Mouse (Mus musculus) T-cell, adult 2 months (primary cell): ENCODE data around the gene Asb5.
"Not testable (repeated sequence)": the region's sequence is repeated elsewhere in the genome, so short reads cannot be mapped to it uniquely, and the experiment has no call there.

Experiments used
- DNase-seq: peaks from one replicate; pipeline ENCODE4 v3.0.0; 2022; ENCODE audit warnings: low spot score

Gene Asb5

GRCm38 (mm10) chr8:54537285-54537684, 7.9 kb downstream of the Asb5 start:
- no peak for DNase-seq

- no peak for DNase-seq
These were observed 12.0 kb downstream of the Asb5 start for GRCm38 (mm10) chr8:54541331-54541730.

- no peak for DNase-seq
These were observed 19.0 kb downstream of the Asb5 start for GRCm38 (mm10) chr8:54548383-54548782.

DNA sequence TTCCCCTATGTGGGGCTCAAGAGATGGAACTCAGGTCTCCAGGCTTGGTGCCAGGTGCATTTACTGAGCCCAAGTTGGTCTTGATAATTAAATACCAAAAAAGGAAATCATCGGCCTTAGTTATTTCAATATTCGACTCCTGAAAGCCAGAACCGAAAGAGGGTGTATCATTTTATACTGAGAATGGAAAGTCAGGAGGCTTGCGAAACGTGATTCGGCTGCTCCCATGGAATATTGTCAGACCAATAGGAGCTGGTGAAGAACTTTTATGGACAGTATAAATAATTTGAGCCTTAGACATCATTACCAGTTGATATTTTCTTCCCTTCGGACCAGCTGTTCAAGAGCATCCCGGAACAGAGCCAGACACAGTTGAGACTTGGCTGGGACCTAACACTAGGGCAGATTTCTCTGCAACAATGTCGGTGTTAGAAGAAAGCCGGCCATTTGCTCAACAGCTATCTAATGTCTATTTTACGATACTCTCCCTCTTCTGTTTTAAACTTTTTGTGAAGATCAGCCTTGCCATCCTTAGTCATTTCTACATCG, 20.7 kb downstream of the Asb5 start:
- no peak for DNase-seq

DNA sequence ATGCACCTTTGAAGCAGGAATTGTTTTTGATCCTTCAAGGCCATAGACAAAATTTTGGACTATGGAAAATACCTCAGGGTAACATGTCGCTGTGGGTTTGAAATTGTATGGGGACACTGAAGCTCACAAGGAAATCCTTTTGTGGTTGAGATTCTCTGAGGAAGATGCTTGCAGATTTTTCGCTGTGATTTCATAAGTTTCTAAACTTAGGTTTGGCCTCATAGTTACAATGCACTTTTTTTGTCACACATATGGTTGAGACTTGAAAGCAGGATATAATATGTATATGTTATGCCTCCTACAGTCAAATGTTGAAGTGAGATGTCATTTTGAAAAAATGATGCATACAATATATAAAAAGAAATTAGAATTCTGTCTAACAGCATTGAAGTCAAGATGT, 25.5 kb downstream of the Asb5 start:
- DNase-seq, result no peak

DNA sequence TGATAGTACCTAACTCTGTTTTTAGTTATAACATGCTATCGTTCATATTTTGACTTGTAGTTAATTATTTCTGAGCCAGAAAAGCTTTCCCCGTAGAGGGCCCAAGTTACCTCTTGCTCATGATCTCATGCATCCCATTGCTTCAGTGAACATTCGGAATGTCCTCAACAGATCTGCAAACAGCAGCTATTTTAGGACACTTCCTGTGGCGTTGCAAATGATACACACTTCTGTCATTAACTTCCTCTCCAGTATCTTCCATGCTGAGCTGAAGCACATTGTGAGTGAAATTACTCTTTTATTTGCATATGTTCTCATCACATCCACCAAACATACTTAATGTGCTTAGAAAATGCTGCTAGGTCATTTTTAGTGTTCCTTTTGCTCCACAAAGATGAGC, 32.8 kb downstream of the Asb5 start:
- DNase-seq, result no peak

GRCm38 (mm10) chr8:54565181-54565580, 35.8 kb downstream of the Asb5 start:
- DNase-seq, result no peak

DNA sequence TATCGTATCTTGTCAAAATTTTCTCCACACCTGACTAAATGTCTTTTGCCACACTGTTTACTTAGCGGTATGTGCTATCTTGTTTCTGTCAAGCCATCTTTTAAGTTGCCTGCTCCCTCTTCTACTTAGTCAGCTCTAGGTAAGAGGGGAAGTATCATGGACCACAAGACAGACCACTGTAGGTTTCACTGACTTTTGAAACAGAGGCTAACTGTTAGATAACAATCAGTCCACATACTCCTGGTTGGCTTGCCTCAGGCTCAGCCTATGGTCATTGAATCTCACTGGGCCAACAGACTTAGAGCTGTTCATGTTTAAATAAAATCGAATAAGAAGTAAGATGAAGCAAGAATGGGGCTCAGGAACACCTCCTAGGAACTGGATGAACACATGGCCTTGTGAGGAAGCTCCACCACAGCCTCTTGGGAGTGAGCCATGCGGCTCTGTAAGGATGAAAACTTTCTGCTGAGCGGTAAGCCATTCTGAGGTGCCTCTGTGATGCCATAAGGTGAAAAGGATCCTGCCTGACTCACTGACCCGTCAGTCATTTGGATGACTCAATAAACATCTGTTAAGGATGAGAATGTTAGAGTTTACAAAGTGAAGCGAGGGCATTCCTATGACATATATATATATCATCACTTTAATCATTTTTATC, 36.4 kb downstream of the Asb5 start:
- DNase-seq, result no peak

- no peak for DNase-seq
These were observed 37.8 kb downstream of the Asb5 start for GRCm38 (mm10) chr8:54567168-54567567.

GRCm38 (mm10) chr8:54570618-54571609, 41.5 kb downstream of the Asb5 start:
- DNase-seq, result no peak

- no peak for DNase-seq
These were observed 52.1 kb downstream of the Asb5 start for GRCm38 (mm10) chr8:54581436-54581835.

GRCm38 (mm10) chr8:54582886-54583285, 53.5 kb downstream of the Asb5 start:
- DNase-seq, result no peak

DNA sequence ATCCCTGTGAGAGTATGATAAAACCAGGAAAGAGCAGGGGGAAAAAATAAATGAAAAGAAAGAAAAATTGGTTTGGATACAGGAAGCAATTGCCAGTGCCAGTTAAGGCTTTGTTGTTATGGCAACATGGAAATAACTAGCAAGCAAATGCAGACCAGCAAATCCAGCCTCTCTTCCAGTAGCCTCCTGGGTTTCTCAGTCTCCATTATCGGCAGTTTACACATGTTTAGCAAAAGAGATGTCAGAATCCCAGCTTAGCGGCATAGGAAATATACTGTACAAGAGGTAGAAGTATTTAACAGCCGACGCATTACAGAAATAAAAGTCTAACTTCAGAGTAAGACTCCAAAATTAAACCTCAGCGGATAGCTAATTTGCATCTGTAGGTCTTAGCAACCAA, 65.3 kb downstream of the Asb5 start:
- DNase-seq, result no peak

- no peak for DNase-seq
These were observed 66.7 kb downstream of the Asb5 start for GRCm38 (mm10) chr8:54596051-54596450.

DNA sequence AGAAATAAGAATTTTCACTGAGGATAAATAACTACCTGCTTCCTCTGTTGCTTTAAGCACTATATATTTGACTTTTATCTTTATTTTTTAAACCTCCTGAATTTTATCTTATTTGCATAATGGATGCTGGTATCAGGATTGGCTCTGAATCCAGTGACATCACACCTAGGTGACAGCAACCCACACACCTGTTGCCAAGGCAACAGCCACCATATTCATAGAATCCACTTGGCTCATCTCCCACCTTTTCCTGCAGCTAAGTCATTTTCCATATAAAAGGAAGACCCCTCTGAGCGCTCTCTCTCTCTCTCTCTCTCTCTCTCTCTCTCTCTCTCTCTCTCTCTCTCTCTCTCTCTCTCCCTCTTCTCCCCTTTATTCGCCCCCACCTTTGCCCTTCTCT, 67.6 kb downstream of the Asb5 start:
- DNase-seq, result no peak

GRCm38 (mm10) chr8:54597386-54597785, 68.0 kb downstream of the Asb5 start:
- DNase-seq, result no peak

DNA sequence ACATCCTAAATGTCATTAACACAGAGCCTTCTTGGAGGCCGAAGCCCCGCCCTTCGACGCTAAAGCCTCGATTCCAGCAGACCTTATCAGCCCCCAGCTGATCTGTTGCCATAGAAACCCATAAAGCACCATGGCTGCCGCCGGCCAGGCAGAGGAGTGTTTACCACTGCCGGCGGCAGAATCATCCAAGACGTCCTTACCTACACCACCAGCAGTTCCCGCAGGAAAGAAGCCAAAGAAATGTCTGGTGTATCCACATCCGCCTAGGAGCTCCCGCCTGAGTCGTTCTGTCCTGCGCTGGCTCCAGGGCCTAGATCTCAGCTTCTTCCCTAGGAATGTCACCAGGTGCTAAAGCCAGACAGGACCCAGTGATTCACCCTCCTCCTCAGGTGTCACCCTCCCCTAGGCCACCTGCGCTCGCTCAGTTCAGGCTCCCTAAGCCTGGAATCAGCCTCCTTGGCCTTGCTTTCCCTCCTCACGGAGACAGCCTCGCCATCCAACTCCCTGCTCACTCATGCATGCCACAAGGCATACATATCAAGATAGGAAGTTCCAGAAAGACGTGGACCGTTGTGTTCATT, 71.4 kb downstream of the Asb5 start, which contains the start of gene Spata4:
Spata4 (plus strand) TSS at position 111 of the 581 bp plus-strand sequence.
- DNase-seq, result no peak

DNA sequence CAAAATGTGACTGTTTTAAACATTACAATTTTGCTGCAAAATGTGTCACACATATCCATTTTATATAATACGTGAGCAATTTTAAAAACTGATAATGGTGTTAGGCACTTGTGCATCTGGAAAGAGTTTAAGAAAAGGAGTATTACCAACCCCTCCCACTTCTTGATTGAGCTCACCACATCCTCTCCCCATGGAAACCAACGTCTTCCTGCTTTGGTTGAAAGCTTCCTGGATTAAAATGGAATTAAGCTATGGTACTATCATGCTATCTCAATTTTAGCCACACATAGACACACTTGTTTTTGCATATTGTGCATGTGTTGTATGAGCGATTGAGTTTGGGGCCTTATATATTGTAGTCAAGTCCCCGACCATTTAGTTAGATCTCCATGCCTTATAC, 74.1 kb downstream of the Asb5 start:
- no peak for DNase-seq

DNA sequence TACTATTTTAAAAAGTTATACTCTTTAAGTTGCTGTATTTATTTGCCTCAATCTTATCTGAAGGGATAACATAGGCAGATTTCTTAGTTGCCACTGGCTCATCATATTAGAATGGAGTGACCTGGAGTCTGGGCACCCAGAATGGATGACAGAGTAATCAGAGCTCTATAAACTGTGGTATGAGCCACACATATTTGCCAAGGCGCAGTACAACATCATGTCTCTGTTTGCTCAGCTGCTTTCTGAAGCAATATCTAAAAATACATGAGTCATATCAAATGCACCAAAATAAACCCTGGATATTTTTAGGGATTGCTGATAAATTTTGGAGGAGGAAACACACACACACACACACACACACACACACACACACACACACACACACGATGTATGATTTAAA, 80.0 kb downstream of the Asb5 start:
- DNase-seq, result no peak

DNA sequence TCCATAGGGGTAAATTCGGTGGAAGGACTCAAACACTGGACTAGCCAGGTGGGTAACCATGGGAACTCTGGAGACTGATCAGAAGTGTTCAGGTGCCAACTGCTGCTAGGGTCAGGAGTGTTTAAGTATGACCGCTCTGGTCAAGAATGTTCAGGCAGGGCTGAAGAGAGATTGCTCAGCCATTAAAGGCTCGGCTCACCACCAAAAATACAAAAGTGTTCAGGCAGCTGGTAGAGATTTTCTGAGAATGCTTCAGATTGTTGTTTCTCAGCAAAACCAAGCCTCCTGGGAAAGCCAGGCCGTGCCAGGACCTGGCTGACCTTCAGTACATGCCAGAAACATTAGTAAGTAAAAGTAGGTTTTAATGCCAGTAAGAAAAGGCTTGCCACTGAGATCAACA, 80.9 kb downstream of the Asb5 start:
- DNase-seq, result no peak

DNA sequence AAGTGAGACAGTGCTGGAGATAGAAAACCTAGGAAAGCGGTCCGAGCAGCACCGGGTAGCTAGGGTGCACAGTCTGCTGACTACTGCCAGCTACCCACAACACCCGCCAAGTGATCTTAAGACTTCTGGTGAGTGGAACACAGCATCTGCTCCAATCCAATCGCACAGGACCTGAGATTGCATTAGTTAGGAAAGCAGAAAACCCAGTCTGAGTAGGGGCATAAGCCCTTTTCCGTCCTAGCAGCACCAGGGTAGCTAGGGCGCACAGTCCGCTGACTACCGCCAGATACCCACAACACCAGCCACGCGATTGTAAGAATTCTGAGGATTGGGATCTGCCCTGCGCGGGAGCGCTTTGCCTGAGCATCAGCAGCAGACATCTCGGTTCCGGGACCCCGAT, 87.3 kb downstream of the Asb5 start:
- not testable (repeated sequence) for DNase-seq
